Mouse (Mus musculus) inflammation-experienced regulatory T-cells, adult 6 months (primary cell): ENCODE results near the gene Aste1. TPM values are rescaled to one million over a fixed set of nuclear protein-coding genes. Genes with fewer than 3 reads are reported as not detected.

Experiments
- ATAC-seq: one replicate; pipeline ENCODE4 v1.8.0; 2017
- polyA plus RNA-seq, 3 experiments: library from polyadenylated mRNA; unstranded; fragments of 100-300 nt; shearing (Covaris generic); gene quantifications; one replicate each; pipeline ENCODE4 v1.2.1; 2017

Gene Aste1
- 10 to 100 TPM; 16.1 to 19.0 (median 17.7) TPM for polyA plus RNA-seq

DNA sequence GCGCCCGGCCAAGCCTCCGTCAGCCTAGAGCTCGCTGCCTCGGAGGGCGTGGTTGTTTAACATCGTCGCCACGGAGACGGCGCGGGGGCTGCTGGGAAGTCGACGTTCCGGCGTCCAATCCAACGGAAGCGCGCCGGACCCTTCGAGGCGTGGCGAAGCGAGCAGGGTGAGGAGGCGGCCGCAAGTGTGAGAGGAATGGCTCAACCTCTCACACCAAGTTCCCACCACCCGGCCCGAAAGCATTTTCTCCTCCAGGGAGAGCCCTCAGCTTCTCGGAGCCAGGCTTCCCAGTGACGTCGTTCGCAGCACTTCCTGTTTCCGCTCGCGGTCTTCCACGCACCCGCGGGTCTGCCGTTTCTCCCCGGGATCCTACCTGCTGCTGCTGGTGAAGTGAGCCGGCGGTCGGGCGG, at the start of gene Aste1, which contains the start of gene Nek11:
Gene Aste1, plus strand, starts transcription at position 175 of the 410 bp plus-strand sequence.
Gene Nek11, minus strand, starts transcription at position 307 of the 410 bp plus-strand sequence.
- peak; percentile 99 for ATAC-seq

DNA sequence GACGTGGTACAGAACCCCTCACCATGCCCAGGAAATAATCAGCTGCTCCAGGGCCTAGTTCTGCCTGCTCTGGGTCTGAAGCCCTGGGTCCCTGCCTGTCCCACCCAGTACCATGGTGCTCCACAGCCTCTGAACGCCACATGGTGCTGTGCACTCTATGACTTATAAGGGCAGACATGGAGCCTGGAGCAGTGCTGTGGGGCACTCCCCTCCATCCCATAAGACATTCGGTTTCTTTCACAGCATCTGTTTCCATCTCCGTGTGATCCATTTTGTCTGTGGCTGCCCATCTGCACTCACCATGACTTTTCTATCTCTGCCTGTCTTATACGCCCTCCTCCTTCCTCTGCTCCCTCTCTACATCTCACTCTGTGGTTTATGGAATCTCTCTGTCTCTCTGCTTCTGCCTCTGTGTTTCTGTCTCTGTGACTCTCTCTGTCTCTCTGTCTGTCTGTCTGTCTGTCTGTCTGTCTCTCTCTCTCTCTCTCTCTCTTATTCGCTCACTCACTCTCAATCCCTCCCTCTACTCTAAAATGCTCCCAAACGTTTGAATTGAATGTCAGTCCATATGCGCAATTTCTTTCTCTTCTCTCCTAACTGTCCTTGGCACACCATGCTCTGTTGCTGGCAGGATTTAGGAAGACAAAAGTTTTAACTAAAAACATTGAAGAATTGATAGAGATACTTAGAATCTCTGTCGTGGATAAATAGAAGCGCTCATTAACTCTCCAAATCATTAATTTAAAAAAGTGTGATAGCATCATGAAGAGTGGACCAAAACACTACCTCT, 46.8 kb upstream of the Aste1 start:
- ATAC-seq = no peak

DNA sequence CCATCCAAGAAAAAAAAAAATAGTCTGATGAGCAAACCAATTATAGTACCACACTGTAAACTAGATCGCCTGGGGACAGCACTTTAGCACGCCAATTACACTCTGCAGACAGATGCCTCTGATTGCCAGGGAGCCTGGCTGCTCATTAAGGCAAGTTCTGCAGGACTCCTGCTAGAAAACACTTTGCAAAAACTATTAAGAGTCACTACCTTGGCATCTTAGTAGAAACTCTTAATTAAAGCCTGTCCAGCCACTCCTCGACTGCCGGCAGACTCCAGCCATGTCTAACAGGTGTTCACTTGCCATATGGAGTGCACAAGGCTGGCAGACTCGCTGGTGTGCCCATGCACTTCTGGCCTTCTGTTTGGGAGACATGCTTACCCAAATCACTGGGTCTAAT, 46.2 kb upstream of the Aste1 start:
- no peak for ATAC-seq

DNA sequence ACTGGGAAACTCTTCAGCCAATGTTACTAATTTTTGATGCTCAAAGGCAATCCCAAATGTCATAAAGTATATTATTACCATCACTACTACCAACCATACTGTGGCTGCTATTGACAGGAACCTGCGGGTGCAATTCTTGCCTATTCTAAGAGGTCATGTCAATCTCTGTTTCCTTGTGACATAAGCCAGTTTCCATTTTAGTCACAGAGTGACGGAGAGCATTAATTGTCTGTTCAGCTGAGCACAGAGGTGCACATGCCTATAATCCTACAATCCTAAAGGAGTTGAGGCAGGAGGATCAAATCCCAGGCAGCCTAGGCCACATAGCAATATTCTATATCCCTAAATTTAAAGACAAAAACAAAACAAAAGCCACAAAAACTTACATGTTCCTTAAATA, 33.0 kb upstream of the Aste1 start:
- ATAC-seq = no peak

DNA sequence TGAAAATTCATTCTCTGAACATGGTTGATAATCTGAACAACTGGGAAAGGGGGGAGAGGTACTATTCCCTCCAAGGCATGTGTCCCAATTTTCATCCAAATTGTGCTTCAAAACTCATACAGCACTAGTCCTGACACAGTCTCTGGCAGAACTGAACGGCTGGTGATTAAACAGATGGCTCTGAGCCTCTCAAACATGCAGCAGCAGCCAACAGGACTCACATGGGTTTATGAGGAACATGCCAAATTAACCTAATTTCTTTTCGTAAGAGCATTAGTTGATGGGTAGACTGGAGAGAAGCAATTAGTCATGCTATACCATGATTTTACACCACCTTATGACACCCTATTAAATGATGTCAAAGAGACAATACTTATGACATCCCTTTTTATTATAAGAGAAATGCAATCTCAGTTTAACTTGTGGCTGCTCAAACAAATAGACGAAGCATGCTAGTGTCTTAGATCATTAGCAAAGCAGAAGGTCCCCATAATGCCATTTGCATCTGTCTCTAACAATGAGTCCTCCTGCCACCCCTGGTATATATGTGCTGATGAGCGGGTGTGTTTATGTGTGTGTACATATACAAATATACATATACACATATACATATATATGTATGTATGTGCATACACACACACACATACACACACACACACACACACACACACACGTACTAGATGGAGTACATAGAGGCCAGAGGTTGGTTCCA, 31.5 kb upstream of the Aste1 start:
- ATAC-seq = no peak

DNA sequence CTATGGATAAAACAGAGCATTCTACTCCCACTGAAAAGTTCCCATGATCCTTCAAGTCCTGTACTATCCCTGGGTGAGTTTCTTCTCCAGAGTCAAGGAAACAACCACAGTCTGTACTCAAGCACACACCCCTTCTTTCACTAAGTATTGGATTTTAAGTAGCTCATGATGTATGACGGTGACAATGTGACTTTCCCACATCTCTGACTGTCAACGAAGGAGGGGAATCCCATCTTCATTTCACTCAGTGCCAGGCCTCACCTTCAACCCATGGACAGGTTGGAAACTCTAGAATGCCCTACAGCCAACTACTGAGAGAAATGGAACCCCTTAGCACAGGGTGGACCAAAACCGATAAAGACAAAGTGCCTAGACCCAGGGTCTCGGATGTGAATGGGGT, 29.0 kb upstream of the Aste1 start:
- no peak for ATAC-seq

DNA sequence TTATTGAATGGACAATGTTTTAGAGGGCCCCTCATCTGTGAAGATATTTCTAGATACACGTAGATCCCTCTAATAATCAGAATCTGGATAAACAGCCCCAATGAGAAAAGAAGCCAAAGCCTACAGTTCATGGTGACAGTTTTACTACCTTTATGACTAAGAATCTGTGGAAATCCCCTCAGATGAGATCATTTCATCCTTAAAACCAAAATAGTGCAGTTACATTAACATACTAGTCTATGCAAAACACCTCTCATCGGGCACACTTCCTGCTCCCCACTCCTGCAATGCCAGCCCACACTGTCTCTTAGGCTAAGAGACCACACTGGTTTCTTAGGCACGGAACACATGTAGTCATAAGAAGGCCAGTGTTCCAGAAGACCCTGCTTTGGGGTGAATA, 26.6 kb upstream of the Aste1 start:
- ATAC-seq = peak; percentile 92

DNA sequence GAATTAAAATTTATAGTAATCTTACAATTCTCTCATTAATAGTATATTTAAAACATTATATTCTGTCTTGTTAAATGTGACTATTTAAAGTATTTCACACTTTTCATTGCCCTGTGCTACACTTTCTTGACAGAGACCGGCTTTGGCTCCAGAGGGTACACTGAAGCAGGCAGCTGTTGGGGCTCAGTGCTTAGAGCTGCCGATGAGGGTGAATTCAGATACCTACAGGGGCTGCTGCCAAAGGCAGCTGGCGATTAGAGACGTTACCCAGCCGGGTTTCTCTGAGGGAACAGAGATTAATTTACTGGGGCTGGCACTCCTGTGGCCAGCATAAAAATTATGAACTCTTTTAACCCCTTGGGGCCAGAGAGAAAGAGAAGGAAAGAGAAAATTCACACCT, 20.8 kb upstream of the Aste1 start:
- no peak for ATAC-seq

DNA sequence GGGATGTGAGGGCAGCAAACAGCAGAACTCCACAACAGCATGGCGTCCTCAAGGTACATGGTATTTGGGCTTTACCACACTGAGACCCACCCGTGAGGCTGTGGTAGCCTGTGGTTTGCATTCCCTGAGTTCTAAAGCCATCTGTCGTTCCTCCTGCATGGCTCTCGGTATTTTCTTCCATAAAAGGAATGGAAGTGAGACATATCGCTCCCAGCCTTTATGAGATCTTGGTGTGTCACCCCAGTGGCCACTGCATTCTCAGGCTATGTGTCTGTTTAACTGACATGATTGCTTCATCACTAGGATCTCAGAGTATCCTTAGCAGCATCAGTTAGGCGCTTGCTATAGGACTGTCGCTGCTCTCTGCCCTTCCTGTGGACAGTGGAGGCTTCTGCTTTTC, 18.8 kb upstream of the Aste1 start:
- no peak for ATAC-seq

DNA sequence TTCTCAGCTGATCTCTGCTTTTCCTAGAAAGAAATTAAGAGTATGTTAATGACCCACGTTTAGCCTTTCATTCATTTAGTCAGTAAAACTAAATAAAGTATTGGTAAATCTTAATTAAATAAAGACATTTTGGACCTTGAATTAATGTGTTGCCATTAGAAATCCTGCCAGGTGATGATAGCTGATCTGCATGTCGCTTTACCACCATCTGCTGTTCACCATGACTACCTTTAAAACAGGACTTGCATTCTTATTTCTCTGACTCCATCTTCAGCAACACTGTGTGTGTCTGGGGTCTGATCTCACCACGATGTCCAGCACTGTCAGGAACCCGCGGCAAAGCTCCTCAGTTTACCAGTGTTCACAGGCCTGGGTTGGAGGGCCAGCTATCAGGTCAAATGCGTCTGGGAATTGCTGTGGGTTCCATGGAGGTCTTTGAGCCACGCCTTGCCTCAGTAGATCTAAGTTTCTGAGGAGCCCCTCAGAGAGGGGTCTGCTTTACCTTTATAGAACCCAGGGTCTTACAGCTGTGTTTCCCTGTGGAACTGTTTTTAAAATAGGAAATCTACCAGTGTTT, 18.1 kb upstream of the Aste1 start:
- no peak for ATAC-seq

DNA sequence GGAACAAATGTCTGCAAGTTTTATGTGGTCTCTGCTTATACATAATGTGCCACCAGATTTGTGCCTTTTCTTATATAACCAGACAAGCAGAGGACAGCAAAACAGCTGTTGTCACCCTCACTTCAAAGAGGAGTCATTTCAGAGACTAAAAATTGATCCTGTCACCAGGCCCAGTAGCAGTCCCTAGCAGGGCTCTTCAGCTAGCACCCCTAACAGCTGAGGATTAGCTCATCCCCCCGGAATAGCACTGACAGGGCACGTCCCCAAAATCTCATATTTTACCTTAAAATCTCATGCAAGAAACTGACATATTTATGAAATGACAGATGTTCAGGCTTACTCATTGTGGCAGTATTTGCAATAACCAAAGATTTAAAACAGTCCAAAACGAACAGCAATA, 17.6 kb upstream of the Aste1 start:
- ATAC-seq = no peak

DNA sequence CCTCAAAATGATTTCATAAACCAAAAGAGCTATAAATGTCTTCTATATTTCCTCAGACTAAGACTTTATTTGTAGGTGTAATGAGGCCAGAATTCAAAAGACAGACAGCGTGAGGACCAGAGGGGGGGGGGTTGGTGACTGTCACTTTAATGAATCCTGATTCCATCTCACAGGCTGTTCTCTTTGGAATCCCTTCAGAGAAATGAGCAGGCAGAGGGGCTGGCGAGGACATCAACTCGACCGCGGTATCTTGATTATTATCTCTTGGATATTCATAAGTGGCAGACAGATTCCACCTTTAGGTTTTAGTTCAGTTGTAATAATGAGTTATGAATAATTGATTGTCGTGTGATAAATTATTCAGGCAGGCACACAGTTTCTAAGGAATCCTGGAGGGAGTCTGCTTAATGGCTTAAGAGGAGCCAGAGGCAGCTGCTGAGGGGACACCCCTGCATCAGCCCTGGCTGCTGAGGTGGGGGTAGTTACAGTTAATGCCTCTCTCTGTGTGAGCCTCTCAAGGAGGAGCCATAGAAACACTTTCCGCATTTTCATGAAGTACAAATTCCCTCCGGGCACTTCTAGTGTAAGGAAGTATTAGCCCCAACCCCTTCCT, 15.6 kb upstream of the Aste1 start:
- no peak for ATAC-seq

DNA sequence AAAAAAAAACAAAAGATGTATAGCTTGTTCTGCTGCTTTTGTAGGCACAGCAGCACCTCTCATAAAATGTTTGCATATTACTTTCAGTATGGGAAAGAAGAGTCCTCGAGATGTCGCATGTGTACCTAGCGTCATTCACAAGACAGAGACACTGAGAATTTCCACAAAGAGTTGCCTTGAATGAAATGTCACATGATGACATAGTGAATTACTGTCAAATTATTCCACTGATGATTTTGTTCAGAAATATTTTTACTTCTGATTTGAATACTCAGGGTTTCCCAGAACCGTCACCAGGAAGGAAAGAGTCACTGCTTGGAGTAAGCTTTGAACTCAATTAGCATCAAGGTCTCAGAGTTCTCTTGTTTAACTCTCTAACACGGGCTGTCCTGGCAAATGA, 7.8 kb upstream of the Aste1 start:
- no peak for ATAC-seq

DNA sequence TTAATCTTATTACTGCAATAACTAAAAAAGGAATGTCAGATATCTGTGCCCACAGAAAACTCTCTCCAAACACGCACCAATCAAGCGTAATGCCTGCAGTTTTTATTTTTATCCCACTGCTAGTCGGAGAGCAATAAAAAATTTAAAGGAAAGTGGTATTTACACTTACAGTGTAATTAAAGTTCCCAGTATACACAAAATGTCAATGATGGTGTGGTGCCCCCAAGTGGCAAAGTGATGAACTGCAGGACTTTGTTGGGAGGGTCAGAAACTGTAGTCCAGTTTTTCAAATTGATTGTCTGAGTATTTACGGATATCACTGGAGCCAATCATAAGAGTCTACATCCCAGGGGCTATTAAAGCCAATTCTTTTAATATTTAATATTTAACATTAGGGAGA, 5.9 kb upstream of the Aste1 start:
- peak; percentile 50 for ATAC-seq

DNA sequence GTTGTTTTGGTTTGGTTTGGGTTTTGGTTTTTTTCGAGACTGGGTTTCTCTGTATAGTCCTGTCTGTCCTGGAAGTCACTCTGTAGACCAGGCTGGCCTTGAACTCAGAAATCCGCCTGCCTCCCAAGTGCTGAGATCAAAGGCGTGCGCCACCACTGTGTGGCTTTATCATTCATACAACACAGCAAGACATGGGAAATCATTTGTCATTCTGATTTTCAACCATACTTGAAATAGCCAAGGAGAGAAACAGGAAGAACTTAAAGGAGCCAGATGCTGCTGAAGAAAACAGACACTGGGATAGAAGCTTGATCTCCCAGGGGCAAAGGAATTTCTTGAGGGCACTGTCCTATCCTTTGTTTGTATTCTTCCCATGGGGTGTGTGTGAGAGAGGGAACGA, 4.6 kb upstream of the Aste1 start:
- ATAC-seq = no peak

DNA sequence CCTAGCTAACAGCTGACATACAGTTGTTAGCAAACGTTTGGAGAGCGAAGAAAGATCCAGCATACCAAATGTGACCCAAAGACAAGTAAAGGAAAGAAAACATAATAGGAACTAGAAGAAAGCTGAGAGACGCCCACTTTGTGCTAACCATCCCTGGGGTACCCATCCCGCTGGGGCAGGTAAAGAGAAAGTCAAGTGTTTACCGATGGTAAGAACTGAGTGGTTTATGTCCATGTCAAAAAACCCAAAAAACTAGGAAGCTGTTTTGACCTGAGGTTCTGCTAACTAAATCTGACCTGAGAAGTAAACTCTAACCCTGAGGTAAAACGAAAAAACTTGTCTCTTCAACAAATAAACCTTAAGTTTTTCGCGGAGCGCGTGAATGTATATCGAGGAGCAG, 472 bp upstream of the Aste1 start:
- ATAC-seq = no peak

DNA sequence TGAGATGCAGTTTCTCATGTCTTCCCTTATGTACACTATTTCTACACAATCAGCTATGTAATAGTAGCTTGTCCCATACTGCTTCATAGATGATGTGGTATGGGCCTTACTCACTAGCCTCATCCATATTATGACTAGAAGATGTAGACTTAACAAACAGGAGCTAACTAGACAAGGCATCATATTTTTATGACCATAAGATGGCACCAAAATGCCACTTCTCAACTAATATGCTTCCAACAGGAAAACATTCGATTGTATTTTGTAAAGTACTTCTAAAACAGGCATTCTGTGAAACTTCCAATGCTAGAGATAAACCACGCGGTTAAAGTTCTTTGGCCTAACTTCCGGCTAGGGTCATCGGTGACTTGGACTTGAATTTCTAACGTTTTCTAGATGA, 13.4 kb downstream of the Aste1 start:
- ATAC-seq = no peak

DNA sequence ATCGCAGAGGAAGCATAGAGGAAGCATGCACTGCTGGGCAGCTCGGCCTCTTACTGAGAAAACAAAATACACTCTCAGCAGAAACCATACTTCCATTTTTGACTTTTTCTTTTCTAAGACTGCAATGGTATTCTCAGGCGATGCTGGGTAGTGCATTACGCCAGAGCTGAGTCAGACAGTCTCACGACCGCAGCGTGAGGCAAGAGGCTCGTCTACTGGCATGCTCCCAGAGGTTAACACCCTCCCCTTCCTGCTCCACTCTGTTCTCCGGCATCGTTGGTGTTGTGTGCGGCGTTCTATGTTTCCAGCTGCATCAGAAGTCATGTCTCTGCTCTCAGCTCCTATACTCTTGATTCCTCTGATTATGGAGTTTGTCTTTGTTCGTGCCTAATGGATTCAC, 63.8 kb downstream of the Aste1 start:
- no peak for ATAC-seq

DNA sequence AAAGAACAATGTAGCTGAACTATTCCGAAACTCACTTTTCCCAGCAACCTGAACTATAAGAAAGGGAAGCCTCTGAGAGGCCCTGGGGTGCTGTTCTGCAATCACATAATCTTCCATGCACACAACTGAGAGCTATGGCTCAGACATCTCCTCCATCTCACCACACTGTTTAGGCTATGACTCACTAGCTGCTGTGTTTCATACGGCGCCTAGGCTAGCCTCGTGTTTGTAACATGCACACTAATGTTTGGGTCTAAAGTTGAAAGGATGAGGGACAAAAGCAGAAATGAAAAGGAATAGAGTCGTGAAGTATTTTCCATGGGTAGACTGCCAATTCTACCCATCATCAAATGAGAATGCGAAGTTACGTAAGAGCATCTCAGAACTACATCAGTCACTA, 66.3 kb downstream of the Aste1 start:
- ATAC-seq = no peak
